Mouse (Mus musculus) Patski (cell line): ENCODE measurements around the gene Uap1l1. TPM values are rescaled to one million over a fixed set of nuclear protein-coding genes. Genes with fewer than 3 reads are reported as not detected.

Experiments
- ATAC-seq: fragments of 100-300 bp; one replicate; pipeline ENCODE4 v1.8.0; 2021
- CTCF ChIA-PET: fragments of 350-600 bp; sonication (Branson Sonifier 250); formaldehyde crosslinking; loops from one replicate; lab custom pipeline; 2022; ENCODE audit warnings: inconsistent platforms; lab: Charles Lee
- POLR2A ChIA-PET: fragments of 350-600 bp; sonication (Branson Sonifier 250); formaldehyde crosslinking; loops from one replicate; lab custom pipeline; 2022; ENCODE audit warnings: antibody characterized with exemption, inconsistent platforms; lab: Charles Lee
- DNase-seq: peaks from one replicate; pipeline ENCODE4 v3.0.0-alpha.2; 2011; ENCODE audit warnings: low read depth, low spot score
- H3K27me3 ChIP-seq: fragments of 371-371 bp; one replicate; pipeline ENCODE4 v1.5.1; 2021
- CTCF ChIP-seq: fragments of 100-300 bp; IDR thresholded peaks from one replicate; pipeline ENCODE4 v1.5.1; 2021
- in situ Hi-C: fragments of 300-500 bp; cut with MboI; formaldehyde crosslinking; loops from 3 replicates; pipeline ENCODE4 v1.11.1; 2018; ENCODE audit warnings: low pct_unique_long_range_greater_than_20kb, mixed read lengths
- polyA plus RNA-seq: library from polyadenylated mRNA; unstranded; gene quantifications from one replicate; pipeline ENCODE4 v1.2.3, GENCODE M21; 2021

Uap1l1 gene
- polyA plus RNA-seq, 1 experiment from 2014 or later, result 108 TPM

- no peak for TF ChIP-seq CTCF
- no peaks in the 10 kb centered on the region for H3K27me3 ChIP-seq
- no peak for ATAC-seq
- ChIA-PET POLR2A (interaction anchor here (1.4 kb wide), 1 partner anchor 17 kb away, joined by 3 read pairs; no protein-coding TSS in a partner anchor), CTCF (no interaction called here)
- in situ Hi-C loops, result no loop called here
- DNase-seq, result no peak
Observed at GRCm38 (mm10) chr2:25354211-25354610, 11.3 kb downstream of the Uap1l1 start.

- ChIA-PET CTCF (interaction anchor here (0.9 to 1.4 kb wide), 3 partner anchors 10 to 55 kb away, joined by 3 to 4 read pairs (median 3); no protein-coding TSS in a partner anchor), POLR2A (interaction anchor here (1.2 kb wide), 1 partner anchor 18 kb away, joined by 4 read pairs; the partner anchor contains the start of gene Man1b1)
- no peak for TF ChIP-seq CTCF
- DNase-seq, result no peak
- H3K27me3 ChIP-seq, result no peaks in the 10 kb centered on the region
- in situ Hi-C loops, result no loop called here
- no peak for ATAC-seq
Observed at GRCm38 (mm10) chr2:25350701-25351100, 14.8 kb downstream of the Uap1l1 start.

GRCm38 (mm10) chr2:25349499-25349898, 16.0 kb downstream of the Uap1l1 start:
- POLR2A ChIA-PET, result interaction anchor here (0.7 to 1.2 kb wide), 2 partner anchors 15 to 17 kb away, joined by 3 to 4 read pairs; partner anchors contain the start of gene Man1b1
- in situ Hi-C loops, result no loop called here
- no peak for TF ChIP-seq CTCF
- CTCF ChIA-PET, result interaction anchor here (1.4 kb wide), 3 partner anchors 11 to 57 kb away, joined by 3 to 6 read pairs (median 4); no protein-coding TSS in a partner anchor
- no peak for DNase-seq
- ATAC-seq, result no peak
- H3K27me3 ChIP-seq, result no peaks in the 10 kb centered on the region

DNA sequence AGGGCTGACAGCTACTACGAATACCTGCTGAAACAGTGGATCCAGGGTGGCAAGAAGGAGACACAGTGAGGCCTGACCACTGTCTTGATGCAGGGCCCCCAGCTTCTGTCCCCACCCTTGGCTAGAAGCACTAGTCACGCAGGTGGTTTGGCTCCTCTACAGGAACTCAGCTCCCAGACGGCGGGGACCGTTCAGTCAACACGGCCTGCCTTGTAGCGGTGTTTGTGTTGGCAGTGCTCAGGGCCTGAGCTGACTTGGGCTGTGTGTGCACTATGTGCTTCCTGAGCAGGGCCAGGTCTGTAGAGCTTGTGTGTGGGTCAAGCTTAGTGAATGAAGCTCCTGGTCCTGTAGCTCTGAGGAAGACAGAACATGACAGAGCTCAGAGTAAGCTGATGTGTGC, 17.3 kb downstream of the Uap1l1 start:
- ATAC-seq (no peak), DNase-seq (no peak)
- H3K27me3 ChIP-seq, result no peaks in the 10 kb centered on the region
- POLR2A ChIA-PET, result interaction anchor here (0.6 kb wide), 1 partner anchor 156 kb away, joined by 3 read pairs; no protein-coding TSS in a partner anchor
- CTCF ChIA-PET, result no interaction called here
- in situ Hi-C loops, result no loop called here
- no peak for TF ChIP-seq CTCF

DNA sequence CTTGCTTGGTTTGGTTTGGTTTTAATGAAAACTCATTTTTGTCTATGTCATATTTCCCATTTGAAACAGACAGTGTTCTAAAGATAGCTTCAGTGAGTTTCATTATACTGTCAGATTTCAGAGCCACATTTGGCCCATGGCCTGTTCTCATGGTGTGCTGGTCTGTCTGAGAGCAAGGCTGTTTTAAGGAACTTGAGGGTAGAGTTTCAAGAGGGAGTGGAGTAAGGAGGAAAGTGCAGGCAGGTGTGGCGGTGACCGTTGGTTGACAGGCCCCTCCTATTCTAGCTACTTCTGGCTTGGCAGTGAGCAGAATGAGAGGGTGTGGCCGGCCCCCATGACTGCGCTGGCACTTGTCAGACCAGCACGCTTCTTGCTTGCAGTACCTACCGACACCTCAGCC, 27.2 kb downstream of the Uap1l1 start:
- ATAC-seq (no peak), DNase-seq (no peak)
- in situ Hi-C loops, result no loop called here
- POLR2A ChIA-PET, result no interaction called here
- H3K27me3 ChIP-seq, result no peaks in the 10 kb centered on the region
- no peak for TF ChIP-seq CTCF
- CTCF ChIA-PET, result no interaction called here

DNA sequence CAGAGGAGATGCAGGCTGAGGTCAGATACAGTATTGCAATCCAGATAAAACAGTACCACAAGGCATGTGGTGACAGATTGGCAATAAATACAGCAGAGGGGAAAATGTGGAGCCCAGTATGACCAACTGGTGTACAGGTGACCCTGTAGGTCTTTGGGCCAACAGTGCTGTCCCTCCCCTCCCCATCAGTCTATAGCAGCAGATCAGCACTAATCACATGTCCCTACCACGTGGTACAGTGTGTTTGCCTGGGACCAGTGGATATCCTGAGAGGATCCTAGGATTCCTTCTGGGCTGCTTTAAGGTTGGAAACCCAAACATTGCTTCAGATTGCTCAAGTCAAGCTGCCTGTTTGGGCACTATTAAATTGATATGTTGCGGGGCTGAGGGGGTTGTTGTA, 31.9 kb downstream of the Uap1l1 start:
- ATAC-seq, result no peak
- ChIA-PET CTCF (no interaction called here), POLR2A (no interaction called here)
- in situ Hi-C loops, result loop anchor here (5.0 kb wide), 1 partner anchor 56 kb away; no protein-coding TSS in a partner anchor
- no peak for DNase-seq
- no peak for TF ChIP-seq CTCF
- no peaks in the 10 kb centered on the region for H3K27me3 ChIP-seq

DNA sequence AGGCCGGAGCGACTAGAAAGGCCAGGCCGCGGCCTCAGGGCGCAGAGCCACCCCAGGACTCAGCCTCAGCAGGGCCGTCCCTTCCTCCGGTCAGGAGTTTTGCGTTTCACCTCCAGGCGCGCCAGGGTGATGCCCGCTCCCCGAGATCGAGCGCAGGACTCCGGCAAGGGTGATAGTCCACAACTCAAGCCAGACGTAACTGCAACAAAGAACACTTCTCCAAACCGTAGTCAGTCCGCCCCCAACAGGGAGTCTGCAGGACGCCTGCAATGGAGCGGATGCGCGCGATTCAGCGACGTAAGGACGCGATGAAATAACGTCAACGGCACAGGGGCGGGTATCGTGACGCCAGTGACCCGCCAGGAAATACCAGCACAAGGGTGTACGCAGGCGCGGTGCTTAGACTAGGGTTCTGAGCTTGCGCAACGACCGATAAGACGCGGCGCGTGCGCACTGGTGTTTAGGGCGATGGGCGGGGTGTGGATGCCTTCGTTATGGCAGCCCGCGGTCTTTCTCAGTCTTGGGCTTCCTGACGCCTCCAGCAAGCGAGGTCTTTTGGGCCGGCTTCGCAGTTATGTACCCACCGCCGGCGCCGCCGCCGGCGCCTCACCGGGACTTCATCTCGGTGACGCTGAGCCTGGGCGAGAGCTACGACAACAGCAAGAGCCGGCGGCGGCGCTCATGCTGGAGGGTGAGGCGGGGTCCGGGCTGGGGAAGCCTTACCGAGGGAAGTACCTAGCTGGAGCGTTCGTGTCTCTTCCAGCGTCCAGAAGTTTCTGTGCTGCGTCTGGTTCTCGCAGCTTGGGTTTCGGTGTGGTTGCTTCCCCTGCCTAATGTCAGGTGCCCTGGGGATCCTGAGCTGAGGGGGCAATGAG, 33.0 kb downstream of the Uap1l1 start, which contains the start of gene Man1b1:
Gene Man1b1 (plus strand): TSS at position 53 of the 875 bp plus-strand sequence.
- POLR2A ChIA-PET, result interaction anchor here (1.2 kb wide), 1 partner anchor 17 kb away, joined by 4 read pairs; no protein-coding TSS in a partner anchor
- CTCF ChIA-PET, result no interaction called here
- TF ChIP-seq CTCF, result no peak
- no peaks in the 10 kb centered on the region for H3K27me3 ChIP-seq
- DNase-seq, result peak; percentile 94
- in situ Hi-C loops, result loop anchor here (5.0 kb wide), 1 partner anchor 55 kb away; no protein-coding TSS in a partner anchor
- ATAC-seq, result peak; percentile 69

DNA sequence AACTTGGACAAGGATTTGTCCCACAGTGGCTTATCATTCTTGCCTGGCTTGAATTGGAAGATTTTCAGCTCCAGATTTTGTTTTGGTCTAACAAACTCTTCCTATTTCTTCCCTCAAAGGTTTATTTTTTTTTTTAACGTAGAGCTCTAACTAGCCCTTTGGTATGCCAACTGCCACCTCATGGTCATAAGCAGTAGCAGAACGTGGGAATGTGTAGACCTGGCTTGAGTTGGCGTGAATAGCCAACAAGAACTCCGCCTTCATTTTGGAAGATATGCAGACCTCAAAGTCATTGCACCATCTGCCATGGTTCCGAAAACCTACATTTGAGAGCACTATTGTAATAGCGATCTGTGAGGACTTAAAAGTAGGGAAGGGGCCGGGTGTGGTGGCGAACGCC, 34.0 kb downstream of the Uap1l1 start:
- no peak for TF ChIP-seq CTCF
- ChIA-PET POLR2A (no interaction called here), CTCF (no interaction called here)
- DNase-seq, result no peak
- no peak for ATAC-seq
- no peaks in the 10 kb centered on the region for H3K27me3 ChIP-seq
- in situ Hi-C loops, result loop anchor here (5.0 kb wide), 1 partner anchor 54 kb away; no protein-coding TSS in a partner anchor

GRCm38 (mm10) chr2:25328440-25328839, 37.0 kb downstream of the Uap1l1 start:
- ATAC-seq, result no peak
- POLR2A ChIA-PET, result interaction anchor here (1.1 kb wide), 1 partner anchor 48 kb away, joined by 3 read pairs; no protein-coding TSS in a partner anchor
- no peak for DNase-seq
- peak; percentile 71 for TF ChIP-seq CTCF
- in situ Hi-C loops, result no loop called here
- peaks cover 19% of the 10 kb centered on the region for H3K27me3 ChIP-seq
- CTCF ChIA-PET, result interaction anchor here (0.8 to 3.5 kb wide), 5 partner anchors 20 to 65 kb away, joined by 3 to 10 read pairs (median 4); no protein-coding TSS in a partner anchor

DNA sequence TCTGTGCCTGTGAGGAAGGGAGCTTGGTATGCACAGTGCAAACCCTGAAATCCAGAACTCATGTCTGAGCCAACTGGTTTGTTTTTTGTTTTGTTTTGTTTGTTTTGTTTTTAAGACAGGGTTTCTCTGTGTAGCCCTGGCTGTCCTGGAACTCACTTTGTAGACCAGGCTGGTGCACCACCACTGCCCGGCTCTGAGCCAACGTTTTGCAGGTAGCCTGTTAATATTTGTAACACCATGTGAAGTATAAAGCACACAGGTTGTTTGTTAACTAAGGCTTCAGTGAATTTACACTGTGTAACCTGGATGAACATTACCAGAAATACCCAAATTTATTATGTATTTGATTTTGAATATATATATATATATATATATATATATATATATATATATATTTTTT, 39.4 kb downstream of the Uap1l1 start:
- in situ Hi-C loops, result no loop called here
- CTCF ChIA-PET, result no interaction called here
- ATAC-seq, result no peak

More for the DNA sequence above, 39.4 kb downstream of the Uap1l1 start:
- POLR2A ChIA-PET, result no interaction called here
- TF ChIP-seq CTCF, result no peak
- no peak for DNase-seq
- H3K27me3 ChIP-seq, result peaks cover 28% of the 10 kb centered on the region
